In the genomic region with DNA sequence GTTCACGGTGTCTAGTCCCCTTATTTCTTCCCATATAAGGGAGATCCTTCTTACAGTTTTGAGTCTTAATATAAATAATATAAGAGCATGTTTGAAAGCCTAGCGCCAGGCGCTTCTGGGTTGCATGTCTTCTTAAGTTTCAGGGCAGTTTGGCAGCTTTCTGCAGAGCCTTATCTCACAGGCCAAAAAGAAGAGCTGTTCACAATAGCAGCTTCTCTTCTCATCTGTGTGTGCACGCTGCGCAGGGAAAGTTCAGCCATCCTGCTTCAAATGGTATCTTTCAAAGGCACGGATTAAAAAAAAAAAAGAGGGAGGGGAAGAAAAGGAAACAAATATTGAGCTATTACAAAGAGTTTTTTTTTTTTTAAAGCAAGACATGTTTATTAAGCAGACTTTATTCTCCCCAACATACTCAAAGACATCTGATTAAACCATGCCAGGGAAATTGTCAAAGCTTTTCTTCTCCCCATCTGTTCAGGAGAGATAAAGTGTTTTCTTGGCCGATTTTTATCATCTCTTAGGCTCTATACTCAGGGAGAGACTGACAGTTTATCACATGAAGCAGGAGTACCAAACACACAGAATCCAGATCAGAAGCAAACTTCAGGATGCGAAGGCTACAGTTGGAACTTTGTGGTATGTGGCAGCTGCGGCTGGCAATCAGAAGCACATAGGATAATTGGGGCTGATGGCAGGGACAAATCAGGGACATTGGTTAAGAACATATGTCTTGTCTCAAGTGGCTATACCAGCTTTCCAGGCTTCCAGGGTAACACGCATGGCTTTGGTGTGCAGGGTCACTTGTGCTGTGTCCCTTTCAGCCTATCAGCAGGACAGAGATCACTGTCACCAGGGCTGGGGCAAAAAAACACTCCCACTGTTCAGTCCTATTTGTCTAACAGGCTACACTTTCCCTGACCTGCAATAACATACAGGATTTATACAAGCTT, we compare ENCODE assay signal across 18 mouse cellular contexts.
A peak's percentile ranks its signal among the peaks of the same experiment; 100 is the strongest.
DNase-seq lines count a peak whose midpoint lies in the region; ATAC-seq and TF ChIP-seq lines count a peak whose summit lies in the region.
"Had no signal": no experiment of that assay in that cellular context is flagged by ENCODE, and none has a peak within 500 bp of the region (broad histone marks: within the 10 kb centered on the region; RNA-seq: fewer than 3 reads in every experiment).

No protein-coding gene starts in this region.

- 33% methylated on average over 10 of the region's 10 CpGs for WGBS in lung, embryonic 14.5 days
- WGBS in intestine, embryonic 15.5 days = 46% methylated on average over 10 of the region's 10 CpGs

- no peak overlapping the region for H3K27ac ChIP-seq in lung, embryonic 14.5 days (ENCODE audit: low read depth)
- H3K27ac ChIP-seq in intestine, embryonic 15.5 days = no peak overlapping the region
- H3K27ac ChIP-seq: forebrain, embryonic 10.5 days; limb, embryonic 15.5 days had no signal

- no peak for ATAC-seq in lung, embryonic 14.5 days (ENCODE audit: insufficient read depth)
- ATAC-seq in intestine, embryonic 15.5 days = peak; percentile 34; the same call in 1 of the 2 replicates
- ATAC-seq: Patski had no signal

- no peak overlapping the region for H3K9ac ChIP-seq in lung, embryonic 14.5 days
- no peak overlapping the region for H3K9ac ChIP-seq in intestine, embryonic 15.5 days
- H3K9ac ChIP-seq: limb, embryonic 15.5 days had no signal

- H3K27me3 ChIP-seq in lung, embryonic 14.5 days (ENCODE audit: insufficient read depth, low read length) = no peaks in the 10 kb centered on the region
- H3K27me3 ChIP-seq in intestine, embryonic 15.5 days (replicated peaks) = no peaks in the 10 kb centered on the region
- H3K27me3 ChIP-seq: limb, embryonic 15.5 days had no signal

- DNase-seq in lung, embryonic 14.5 days = peak; percentile 44
- DNase-seq in lung, postnatal 14 days = no peak
- peak; percentile 8 for DNase-seq in MEL-GATA-1-ER (ENCODE audit: extremely low read depth, low read depth)
- peak; percentile 56 for DNase-seq in retina, postnatal 1 day
- no peak for DNase-seq in urinary bladder, postnatal 36 days (ENCODE audit: low spot score in 2 of 2)
- no peak for DNase-seq in adrenal gland, postnatal 4 days (ENCODE audit: low spot score in 2 of 2)
- DNase-seq: adrenal gland, adult 8-10 months; cerebellum, adult 11 months; cerebellum, postnatal 14 days; embryo, embryonic 11 days; gastrocnemius, postnatal 14 days; kidney, adult 9 months; kidney, postnatal 36 days; thymus, postnatal 36 days had no signal

- no peak for TF ChIP-seq CTCF in lung, embryonic 14.5 days (IDR thresholded peaks at IDR 0.05; ENCODE audit: low read depth)

- no peaks in the 10 kb centered on the region for H3K4me1 ChIP-seq in lung, embryonic 14.5 days (ENCODE audit: insufficient read depth)
- no peaks in the 10 kb centered on the region for H3K4me1 ChIP-seq in intestine, embryonic 15.5 days (replicated peaks)
- H3K4me1 ChIP-seq: limb, embryonic 15.5 days had no signal

- H3K4me3 ChIP-seq in lung, embryonic 14.5 days (ENCODE audit: low read depth, low read length) = no peak overlapping the region
- H3K4me3 ChIP-seq in intestine, embryonic 15.5 days (replicated peaks) = no peak overlapping the region
- H3K4me3 ChIP-seq: forebrain, embryonic 10.5 days; limb, embryonic 15.5 days had no signal

- no peaks in the 10 kb centered on the region for H3K36me3 ChIP-seq in lung, embryonic 14.5 days (ENCODE audit: insufficient read depth)
- no peaks in the 10 kb centered on the region for H3K36me3 ChIP-seq in intestine, embryonic 15.5 days
- H3K36me3 ChIP-seq: forebrain, embryonic 10.5 days; limb, embryonic 15.5 days had no signal

- no peak overlapping the region for H3K4me2 ChIP-seq in lung, embryonic 14.5 days
- no peak overlapping the region for H3K4me2 ChIP-seq in intestine, embryonic 15.5 days (replicated peaks)
- H3K4me2 ChIP-seq: limb, embryonic 15.5 days had no signal

- no peaks in the 10 kb centered on the region for H3K9me3 ChIP-seq in lung, embryonic 14.5 days (ENCODE audit: low read depth, low read length)
- no peaks in the 10 kb centered on the region for H3K9me3 ChIP-seq in intestine, embryonic 15.5 days
- H3K9me3 ChIP-seq: forebrain, embryonic 10.5 days; limb, embryonic 15.5 days had no signal

Comparison
In these comparisons a context has a peak if more than half of its experiments do, and no peak if none do; other contexts are left out.
1. DNase-seq: peak in lung, embryonic 14.5 days (single experiment), MEL-GATA-1-ER (single experiment) and retina, postnatal 1 day (single experiment); none in lung, postnatal 14 days (single experiment), urinary bladder, postnatal 36 days (0 of 2) and adrenal gland, postnatal 4 days (0 of 2).